Mouse (Mus musculus): ENCODE measurements around the gene Chd8. TPM values are rescaled to one million over a fixed set of nuclear protein-coding genes. Genes with fewer than 3 reads are reported as not detected.

Chd8 gene
- polyA plus RNA-seq (2014; fragmentation: Illumina TruSeq; extraction: RNeasy Lipid Tissue Mini Kit (QIAGEN cat#74804)): 122 TPM

GRCm38 (mm10) chr14:52257484-52258213, at the start of gene Chd8:
Chd8 (minus strand) TSS chr14:52257780.

GRCm38 (mm10) chr14:52304644-52305271, 47.2 kb upstream of the Chd8 start, which contains the start of gene Mettl3:
Mettl3 (minus strand) TSS chr14:52305128.

GRCm38 (mm10) chr14:52278932-52279746, 21.6 kb upstream of the Chd8 start, which contains the start of the genes Tox4 and Rab2b:
Tox4 (plus strand) TSS chr14:52279146.
Rab2b (minus strand) TSS chr14:52279545.

GRCm38 (mm10) chr14:52197156-52197878, 60.3 kb downstream of the Chd8 start, which contains the start of gene Supt16:
Supt16 (minus strand) TSS chr14:52197416.

Other genes with a start within 250 kb of the Chd8 start
- gene Tmem253, start 242.1 kb downstream of the Chd8 start, polyA plus RNA-seq (2014; fragmentation: Illumina TruSeq; extraction: RNeasy Lipid Tissue Mini Kit (QIAGEN cat#74804)): not detected
- 0.88 TPM for gene Zfp219, start 237.0 kb downstream of the Chd8 start, polyA plus RNA-seq (2014; fragmentation: Illumina TruSeq; extraction: RNeasy Lipid Tissue Mini Kit (QIAGEN cat#74804))
- not detected for gene Olfr221, start 215.3 kb downstream of the Chd8 start, polyA plus RNA-seq (2014; fragmentation: Illumina TruSeq; extraction: RNeasy Lipid Tissue Mini Kit (QIAGEN cat#74804))
- gene Hnrnpc, start 153.8 kb downstream of the Chd8 start, polyA plus RNA-seq (2014; fragmentation: Illumina TruSeq; extraction: RNeasy Lipid Tissue Mini Kit (QIAGEN cat#74804)): 552 TPM
- 1.2 TPM for gene Rpgrip1, start 147.1 kb downstream of the Chd8 start, polyA plus RNA-seq (2014; fragmentation: Illumina TruSeq; extraction: RNeasy Lipid Tissue Mini Kit (QIAGEN cat#74804))
- gene Supt16, start 60.4 kb downstream of the Chd8 start, polyA plus RNA-seq (2014; fragmentation: Illumina TruSeq; extraction: RNeasy Lipid Tissue Mini Kit (QIAGEN cat#74804)): 121 TPM
- 51.2 TPM for gene Tox4, start 21.4 kb upstream of the Chd8 start, polyA plus RNA-seq (2014; fragmentation: Illumina TruSeq; extraction: RNeasy Lipid Tissue Mini Kit (QIAGEN cat#74804))
- 38.3 TPM for gene Rab2b, start 21.8 kb upstream of the Chd8 start, polyA plus RNA-seq (2014; fragmentation: Illumina TruSeq; extraction: RNeasy Lipid Tissue Mini Kit (QIAGEN cat#74804))
- gene Mettl3, start 47.3 kb upstream of the Chd8 start, polyA plus RNA-seq (2014; fragmentation: Illumina TruSeq; extraction: RNeasy Lipid Tissue Mini Kit (QIAGEN cat#74804)): 30.6 TPM
- 15.3 TPM for gene Sall2, start 71.0 kb upstream of the Chd8 start, polyA plus RNA-seq (2014; fragmentation: Illumina TruSeq; extraction: RNeasy Lipid Tissue Mini Kit (QIAGEN cat#74804))
- gene Olfr1513, start 98.6 kb upstream of the Chd8 start, polyA plus RNA-seq (2014; fragmentation: Illumina TruSeq; extraction: RNeasy Lipid Tissue Mini Kit (QIAGEN cat#74804)): not detected
- not detected for gene Olfr1512, start 121.4 kb upstream of the Chd8 start, polyA plus RNA-seq (2014; fragmentation: Illumina TruSeq; extraction: RNeasy Lipid Tissue Mini Kit (QIAGEN cat#74804))
- gene Olfr1511, start 139.6 kb upstream of the Chd8 start, polyA plus RNA-seq (2014; fragmentation: Illumina TruSeq; extraction: RNeasy Lipid Tissue Mini Kit (QIAGEN cat#74804)): not detected
- not detected for gene Olfr1510, start 156.6 kb upstream of the Chd8 start, polyA plus RNA-seq (2014; fragmentation: Illumina TruSeq; extraction: RNeasy Lipid Tissue Mini Kit (QIAGEN cat#74804))
- not detected for gene Olfr1509, start 185.2 kb upstream of the Chd8 start, polyA plus RNA-seq (2014; fragmentation: Illumina TruSeq; extraction: RNeasy Lipid Tissue Mini Kit (QIAGEN cat#74804))
- gene Olfr1508, start 209.7 kb upstream of the Chd8 start, polyA plus RNA-seq (2014; fragmentation: Illumina TruSeq; extraction: RNeasy Lipid Tissue Mini Kit (QIAGEN cat#74804)): not detected
- not detected for gene Olfr1507, start 238.0 kb upstream of the Chd8 start, polyA plus RNA-seq (2014; fragmentation: Illumina TruSeq; extraction: RNeasy Lipid Tissue Mini Kit (QIAGEN cat#74804))